Comparison of ENCODE assay signal across 8 mouse cellular contexts in the genomic region with DNA sequence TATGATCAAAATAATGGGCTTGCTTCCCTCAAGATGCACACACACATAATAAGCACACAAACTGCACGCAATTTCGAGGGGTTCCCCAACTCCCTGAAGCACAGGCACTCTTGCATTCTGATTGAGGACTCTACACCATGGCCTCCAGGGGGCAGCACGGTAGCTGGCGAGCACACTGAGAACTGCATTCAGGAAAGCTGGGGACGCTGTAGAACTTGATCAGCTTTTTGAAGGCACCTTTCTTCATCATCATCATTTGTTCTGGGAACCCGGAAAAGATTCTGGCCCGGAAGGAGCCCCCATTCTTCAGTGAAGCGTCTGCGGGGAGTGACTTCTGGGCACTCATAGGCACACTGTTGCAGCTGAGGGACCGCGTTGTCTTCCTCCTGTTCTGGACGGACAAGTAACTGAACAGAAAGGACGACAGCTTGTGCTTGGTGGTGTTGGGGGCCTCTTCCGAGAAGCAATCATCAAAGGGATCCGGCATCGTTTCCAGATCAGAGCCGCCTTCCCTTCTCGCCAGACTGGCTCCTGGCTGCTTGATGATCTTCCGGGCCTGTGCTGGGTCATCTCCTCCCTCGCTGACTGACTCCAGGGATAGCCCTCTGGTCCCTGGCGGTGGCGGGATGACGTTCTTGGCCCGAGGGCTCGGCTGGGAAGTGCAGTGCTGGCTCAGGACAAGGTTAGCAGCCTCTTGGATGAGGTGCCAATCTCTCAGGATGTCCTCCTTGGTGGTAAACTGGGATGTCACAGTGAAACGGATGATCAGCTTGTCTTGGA. TPM values are rescaled to one million over a fixed set of nuclear protein-coding genes. Genes with fewer than 3 reads are reported as not detected.
DNase-seq lines count a peak whose midpoint lies in the region; ATAC-seq lines count a peak whose summit lies in the region.

No protein-coding gene starts in this region.

- intact Hi-C loops in gastrocnemius, postnatal 14 days (cut with DNase I; ENCODE audit: low total_unique reads), result loop anchor here (10.0 kb wide), 2 partner anchors 71 to 191 kb away; partner anchors contain the start of gene Usp50

- no peaks in the 10 kb centered on the region for H3K4me1 ChIP-seq in limb, embryonic 13.5 days
- H3K4me1 ChIP-seq in midbrain, embryonic 15.5 days, result no peaks in the 10 kb centered on the region

- H3K9me3 ChIP-seq in limb, embryonic 13.5 days, result no peaks in the 10 kb centered on the region
- H3K9me3 ChIP-seq in midbrain, embryonic 15.5 days, result no peaks in the 10 kb centered on the region

- peak overlapping the region; percentile 42 for H3K4me3 ChIP-seq in limb, embryonic 13.5 days
- peak overlapping the region; percentile 26 for H3K4me3 ChIP-seq in midbrain, embryonic 15.5 days

- no peaks in the 10 kb centered on the region for H3K27me3 ChIP-seq in limb, embryonic 13.5 days
- no peaks in the 10 kb centered on the region for H3K27me3 ChIP-seq in midbrain, embryonic 15.5 days (replicated peaks)

- no peak overlapping the region for H3K27ac ChIP-seq in limb, embryonic 13.5 days
- no peak overlapping the region for H3K27ac ChIP-seq in midbrain, embryonic 15.5 days

- peak overlapping the region; percentile 69 for H3K4me2 ChIP-seq in limb, embryonic 13.5 days (replicated peaks)
- peak overlapping the region; percentile 45 for H3K4me2 ChIP-seq in midbrain, embryonic 15.5 days

- no peaks in the 10 kb centered on the region for H3K36me3 ChIP-seq in limb, embryonic 13.5 days
- H3K36me3 ChIP-seq in midbrain, embryonic 15.5 days (replicated peaks), result no peaks in the 10 kb centered on the region

- peak overlapping the region; percentile 61 for H3K9ac ChIP-seq in limb, embryonic 13.5 days
- H3K9ac ChIP-seq in midbrain, embryonic 15.5 days, result no peak overlapping the region

- whole genome bisulfite sequencing in limb, embryonic 13.5 days, result 21% methylated on average over 26 of the region's 26 CpGs
- WGBS in midbrain, embryonic 15.5 days, result 29% methylated on average over 26 of the region's 26 CpGs

- peak; percentile 25 for DNase-seq in ovary, adult 18-20 months (ENCODE audit: low spot score)
- no peak for DNase-seq in ovary, postnatal 10 days (ENCODE audit: low spot score)
- peak; percentile 69 for DNase-seq in gastrocnemius, postnatal 14 days
- peak; percentile 90 for DNase-seq in induced T-regulatory cell, adult 2 months (ENCODE audit: low read depth)
- DNase-seq in spleen, postnatal 36 days (ENCODE audit: low spot score in 2 of 2), result peak; percentile 57 to 69

- peak; percentile 85 for ATAC-seq in common myeloid progenitor, adult 5-6 weeks (replicated peaks; ENCODE audit: low read depth, poor library complexity, severe bottlenecking)
- ATAC-seq in limb, embryonic 13.5 days (ENCODE audit: low FRiP score, low read depth), result peak; percentile 81; the same call in 1 of the 2 replicates
- ATAC-seq in midbrain, embryonic 15.5 days (replicated peaks), result 0 out of 2 replicates have a peak, but pooled peaks have one; percentile 54

RNA-seq across cellular contexts. Expression of gene Hdc, which starts 25.1 kb away (rescaled TPM):
- 16.9 and 19.1 TPM in 2 replicates for total RNA-seq in common myeloid progenitor, adult 5-6 weeks (2017)
- 1 to 10 TPM in 1 of 2 experiments, under 1 TPM in 1; 0.37 to 1.5 TPM for total RNA-seq in gastrocnemius, postnatal 14 days (2021)
- 3.9 and 5.0 TPM in 2 replicates for polyA plus RNA-seq in limb, embryonic 13.5 days (2015; fragmentation: Nextera tagmentation; extraction: Ambion mirVana)
- 1.5 and 1.8 TPM in 2 replicates for polyA plus RNA-seq in midbrain, embryonic 15.5 days (2015; fragmentation: Nextera tagmentation; extraction: Ambion mirVana)

RNA-seq across cellular contexts. Expression of gene Slc27a2, which starts 41.8 kb away (rescaled TPM):
- total RNA-seq in common myeloid progenitor, adult 5-6 weeks (2017), result 0.55 and 0.68 TPM in 2 replicates
- under 1 TPM in 1 of 2 experiments, not detected in 1; 0.21 TPM for total RNA-seq in gastrocnemius, postnatal 14 days (2021)
- 0.73 and 0.83 TPM in 2 replicates for polyA plus RNA-seq in limb, embryonic 13.5 days (2015; fragmentation: Nextera tagmentation; extraction: Ambion mirVana)
- polyA plus RNA-seq in midbrain, embryonic 15.5 days (2015; fragmentation: Nextera tagmentation; extraction: Ambion mirVana), result 12.7 and 13.0 TPM in 2 replicates
